13 mouse cellular contexts compared by ENCODE assay signal in the genomic region with DNA sequence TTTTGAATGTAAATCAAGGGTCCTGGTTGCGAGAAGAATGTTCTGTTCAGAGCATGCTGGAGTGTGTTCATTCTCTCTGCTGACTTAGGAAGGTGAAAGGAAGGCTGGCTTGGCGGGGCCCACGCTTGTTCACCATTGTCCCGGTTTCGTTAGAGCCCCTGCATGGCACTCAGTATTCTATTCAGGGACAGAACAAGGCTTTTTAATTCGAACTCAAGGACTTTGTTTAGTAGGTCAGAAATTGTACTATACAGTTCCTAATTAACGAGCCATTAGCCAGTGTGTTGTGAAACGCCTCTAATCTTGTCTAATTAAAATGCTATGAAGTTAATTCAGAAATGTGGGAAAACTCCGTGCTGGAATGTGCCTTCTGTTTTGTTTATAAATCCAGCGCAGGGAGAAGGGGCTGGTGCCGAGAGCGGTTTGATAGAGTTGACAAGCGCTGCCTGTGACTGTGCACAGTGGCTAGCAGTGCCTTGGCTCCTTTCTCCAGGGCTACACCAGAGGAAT. TPM values are rescaled to one million over a fixed set of nuclear protein-coding genes. Genes with fewer than 3 reads are reported as not detected.
DNase-seq lines count a peak whose midpoint lies in the region; ATAC-seq lines count a peak whose summit lies in the region.
"Had no signal": no experiment of that assay in that cellular context is flagged by ENCODE, and none has a peak within 500 bp of the region (broad histone marks: within the 10 kb centered on the region; RNA-seq: fewer than 3 reads in every experiment).

No protein-coding gene starts in this region.

- H3K4me2 ChIP-seq in heart, embryonic 11.5 days, result no peak overlapping the region
- H3K4me2 ChIP-seq in forebrain, embryonic 16.5 days (ENCODE audit: low read length), result peak overlapping the region; percentile 35
- peak overlapping the region; percentile 40 for H3K4me2 ChIP-seq in midbrain, embryonic 12.5 days (replicated peaks)
- H3K4me2 ChIP-seq: intestine, embryonic 15.5 days had no signal

- no peaks in the 10 kb centered on the region for H3K4me1 ChIP-seq in heart, embryonic 11.5 days (ENCODE audit: control insufficient read depth, insufficient read depth, low read length)
- H3K4me1 ChIP-seq in forebrain, embryonic 16.5 days (replicated peaks; ENCODE audit: control insufficient read depth, insufficient read depth, low read length), result peaks cover 12% of the 10 kb centered on the region
- peaks cover 18% of the 10 kb centered on the region for H3K4me1 ChIP-seq in midbrain, embryonic 12.5 days
- H3K4me1 ChIP-seq: intestine, embryonic 15.5 days had no signal

- H3K36me3 ChIP-seq in heart, embryonic 11.5 days (ENCODE audit: control insufficient read depth, insufficient read depth, low read length), result peaks cover 11% of the 10 kb centered on the region
- no peaks in the 10 kb centered on the region for H3K36me3 ChIP-seq in forebrain, embryonic 16.5 days (ENCODE audit: control insufficient read depth, insufficient read depth)
- H3K36me3 ChIP-seq in midbrain, embryonic 12.5 days, result peaks cover 23% of the 10 kb centered on the region
- H3K36me3 ChIP-seq: G1E; intestine, embryonic 15.5 days had no signal

- no peak overlapping the region for H3K27ac ChIP-seq in heart, embryonic 11.5 days (ENCODE audit: low read depth, low read length)
- H3K27ac ChIP-seq in forebrain, embryonic 16.5 days (ENCODE audit: low read length), result no peak overlapping the region
- peak overlapping the region; percentile 58 for H3K27ac ChIP-seq in midbrain, embryonic 12.5 days (replicated peaks)
- H3K27ac ChIP-seq: intestine, embryonic 15.5 days; macrophage had no signal

- 65% methylated on average over 13 of the region's 13 CpGs for WGBS in heart, embryonic 11.5 days (ENCODE audit: insufficient replicate concordance)
- WGBS in forebrain, embryonic 16.5 days, result 4% methylated on average over 13 of the region's 13 CpGs
- 19% methylated on average over 13 of the region's 13 CpGs for WGBS in midbrain, embryonic 12.5 days

- H3K4me3 ChIP-seq in heart, embryonic 11.5 days (ENCODE audit: low read depth, low read length), result no peak overlapping the region
- no peak overlapping the region for H3K4me3 ChIP-seq in forebrain, embryonic 16.5 days (replicated peaks; ENCODE audit: low read length)
- H3K4me3 ChIP-seq in midbrain, embryonic 12.5 days, result peak overlapping the region; percentile 2; the same call in 1 of the 2 replicates
- H3K4me3 ChIP-seq: intestine, embryonic 15.5 days had no signal

- no peak for ATAC-seq in heart, embryonic 11.5 days (replicated peaks; ENCODE audit: insufficient number of reproducible peaks, low FRiP score, low TSS enrichment)
- ATAC-seq in forebrain, embryonic 16.5 days, result peak; percentile 72
- ATAC-seq in midbrain, embryonic 12.5 days (ENCODE audit: low FRiP score, low read depth), result peak; percentile 84
- ATAC-seq: intestine, embryonic 15.5 days had no signal

- H3K9me3 ChIP-seq in heart, embryonic 11.5 days (replicated peaks; ENCODE audit: control insufficient read depth, low read length), result no peaks in the 10 kb centered on the region
- H3K9me3 ChIP-seq in forebrain, embryonic 16.5 days (ENCODE audit: control insufficient read depth, low read length), result no peaks in the 10 kb centered on the region
- H3K9me3 ChIP-seq in midbrain, embryonic 12.5 days, result no peaks in the 10 kb centered on the region
- H3K9me3 ChIP-seq: G1E; intestine, embryonic 15.5 days had no signal

- DNase-seq in heart, adult 11 months, result peak; percentile 62
- peak; percentile 94 for DNase-seq in Muller cell, postnatal 12 days (ENCODE audit: inconsistent ontology term)
- DNase-seq in thymus, adult 18-20 months, result no peak
- DNase-seq in layer of hippocampus, postnatal 10 days (ENCODE audit: low spot score in 2 of 2), result no peak
- DNase-seq in spleen, postnatal 10 days (ENCODE audit: low spot score in 2 of 2), result no peak
- DNase-seq: cerebellum, postnatal 36 days; thymus, postnatal 25 days had no signal

- H3K9ac ChIP-seq in heart, embryonic 11.5 days (ENCODE audit: low read depth, low read length), result no peak overlapping the region
- peak overlapping the region; percentile 20; the same call in 1 of the 2 replicates for H3K9ac ChIP-seq in forebrain, embryonic 16.5 days (replicated peaks; ENCODE audit: low read depth, low read length)
- H3K9ac ChIP-seq in midbrain, embryonic 12.5 days (replicated peaks), result peak overlapping the region; percentile 16; the same call in 1 of the 2 replicates
- H3K9ac ChIP-seq: intestine, embryonic 15.5 days had no signal

- no peaks in the 10 kb centered on the region for H3K27me3 ChIP-seq in heart, embryonic 11.5 days (ENCODE audit: control insufficient read depth, insufficient read depth, low read length)
- peaks cover 22% of the 10 kb centered on the region; the same call in 1 of the 2 replicates for H3K27me3 ChIP-seq in forebrain, embryonic 16.5 days (replicated peaks; ENCODE audit: control insufficient read depth, insufficient read depth, low read length)
- H3K27me3 ChIP-seq in midbrain, embryonic 12.5 days, result no peaks in the 10 kb centered on the region
- H3K27me3 ChIP-seq: intestine, embryonic 15.5 days had no signal

RNA-seq across cellular contexts. Expression of a gene that starts 47.1 kb away (rescaled TPM):
- polyA plus RNA-seq in heart, embryonic 11.5 days (2014; fragmentation: Nextera tagmentation; extraction: Ambion mirVana), result 3.2 and 4.3 TPM in 2 replicates
- polyA plus RNA-seq in forebrain, embryonic 16.5 days (2015; fragmentation: Nextera tagmentation; extraction: Ambion mirVana), result 0.19 and 0.21 TPM in 2 replicates
- polyA plus RNA-seq in midbrain, embryonic 12.5 days (2016; fragmentation: Nextera tagmentation; extraction: Ambion mirVana), result 2.3 and 2.6 TPM in 2 replicates
- total RNA-seq in layer of hippocampus, postnatal 10 days (2021), result under 1 TPM; 0.56 to 0.80 TPM
- polyA plus RNA-seq: G1E, macrophage had no signal

Comparison
In these comparisons a context has a peak if more than half of its experiments do, and no peak if none do; other contexts are left out.
1. DNase-seq: peak in heart, adult 11 months (single experiment) and Muller cell, postnatal 12 days (single experiment); none in thymus, adult 18-20 months (0 of 2), layer of hippocampus, postnatal 10 days (0 of 2) and spleen, postnatal 10 days (0 of 2).